Mouse (Mus musculus): ENCODE data around the gene Heatr5a.

The Heatr5a gene

GRCm38 (mm10) chr12:51970352-51971069 is 610 bp downstream of the Heatr5a start:
- no peak for DNase-seq (ENCODE audit: low read depth)

- DNase-seq (ENCODE audit: low read depth) = no peak
These were observed 1.2 kb downstream of the Heatr5a start for GRCm38 (mm10) chr12:51969876-51970275.

GRCm38 (mm10) chr12:51969092-51969491 is 2.0 kb downstream of the Heatr5a start:
- DNase-seq (ENCODE audit: low read depth) = no peak

GRCm38 (mm10) chr12:51967915-51968595 is 3.1 kb downstream of the Heatr5a start:
- DNase-seq (ENCODE audit: low read depth) = no peak

GRCm38 (mm10) chr12:51957626-51958025 is 13.5 kb downstream of the Heatr5a start:
- no peak for DNase-seq (ENCODE audit: low read depth)

- DNase-seq (ENCODE audit: low read depth) = no peak
These were observed 18.8 kb downstream of the Heatr5a start for GRCm38 (mm10) chr12:51952309-51952708.

- no peak for DNase-seq (ENCODE audit: low read depth)
These were observed 23.6 kb downstream of the Heatr5a start for GRCm38 (mm10) chr12:51947498-51947945.

GRCm38 (mm10) chr12:51945331-51945730 is 25.8 kb downstream of the Heatr5a start:
- no peak for DNase-seq (ENCODE audit: low read depth)

- DNase-seq (ENCODE audit: low read depth) = no peak
These were observed 31.3 kb downstream of the Heatr5a start for GRCm38 (mm10) chr12:51939848-51940247.

- DNase-seq (ENCODE audit: low read depth) = no peak
These were observed 33.2 kb downstream of the Heatr5a start for GRCm38 (mm10) chr12:51937938-51938337.

- DNase-seq (ENCODE audit: low read depth) = peak; percentile 42
These were observed 41.5 kb downstream of the Heatr5a start for GRCm38 (mm10) chr12:51929630-51930029.

- DNase-seq (ENCODE audit: low read depth) = no peak
These were observed 53.9 kb downstream of the Heatr5a start for GRCm38 (mm10) chr12:51917191-51917590.

GRCm38 (mm10) chr12:51914903-51915670 is 56.0 kb downstream of the Heatr5a start:
- no peak for DNase-seq (ENCODE audit: low read depth)

GRCm38 (mm10) chr12:51909202-51909601 is 61.9 kb downstream of the Heatr5a start:
- no peak for DNase-seq (ENCODE audit: low read depth)

- no peak for DNase-seq (ENCODE audit: low read depth)
These were observed 63.6 kb downstream of the Heatr5a start for GRCm38 (mm10) chr12:51907543-51907942.

GRCm38 (mm10) chr12:51900551-51900950 is 70.6 kb downstream of the Heatr5a start:
- DNase-seq (ENCODE audit: low read depth) = no peak

GRCm38 (mm10) chr12:51896901-51897300 is 74.2 kb downstream of the Heatr5a start:
- no peak for DNase-seq (ENCODE audit: low read depth)

- DNase-seq (ENCODE audit: low read depth) = peak; percentile 23
These were observed 82.5 kb downstream of the Heatr5a start for GRCm38 (mm10) chr12:51888609-51889008.

- peak; percentile 83 for DNase-seq (ENCODE audit: low read depth)
These were observed 83.5 kb downstream of the Heatr5a start for GRCm38 (mm10) chr12:51887301-51888290.

GRCm38 (mm10) chr12:51886369-51886768 is 84.8 kb downstream of the Heatr5a start:
- peak; percentile 81 for DNase-seq (ENCODE audit: low read depth)

GRCm38 (mm10) chr12:51884801-51885200 is 86.3 kb downstream of the Heatr5a start:
- no peak for DNase-seq (ENCODE audit: low read depth)

All from induced T-regulatory cell, adult 2 months (primary cell).